Comparison of ENCODE assay signal across 20 mouse cellular contexts in the genomic region with DNA sequence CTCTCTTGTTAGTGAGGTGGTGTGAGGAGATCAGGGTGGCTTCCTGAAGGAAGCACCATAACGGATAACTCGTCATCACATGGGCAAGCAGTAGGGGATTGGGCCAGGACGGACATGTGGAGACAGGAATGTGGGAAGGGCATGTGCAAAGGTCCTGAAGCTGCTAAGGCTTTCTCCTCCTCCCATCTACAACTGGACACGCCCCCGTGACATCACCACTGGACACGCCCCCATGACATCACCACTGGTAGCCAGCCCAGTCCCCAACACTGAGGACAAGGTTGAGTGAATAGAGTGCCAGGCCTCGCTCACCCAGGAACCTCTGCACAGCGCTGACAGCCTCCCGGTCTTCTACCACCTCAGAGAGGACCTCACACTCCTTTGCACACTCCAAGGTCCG. TPM values are rescaled to one million over a fixed set of nuclear protein-coding genes. Genes with fewer than 3 reads are reported as not detected.
A peak's percentile ranks its signal among the peaks of the same experiment; 100 is the strongest.
DNase-seq lines count a peak whose midpoint lies in the region; ATAC-seq and TF ChIP-seq lines count a peak whose summit lies in the region.
"Had no signal": no experiment of that assay in that cellular context is flagged by ENCODE, and none has a peak within 500 bp of the region (broad histone marks: within the 10 kb centered on the region; RNA-seq: fewer than 3 reads in every experiment).

No protein-coding gene starts in this region.

- 0 out of 2 replicates have a peak, but pooled peaks have one; percentile 24 for ATAC-seq in heart, postnatal 0 days (ENCODE audit: insufficient read depth, low read depth)
- peak; percentile 22; the same call in 1 of the 2 replicates for ATAC-seq in stomach, embryonic 16.5 days (ENCODE audit: insufficient read depth, low FRiP score)
- ATAC-seq: forebrain, embryonic 15.5 days; inflammation-experienced regulatory T-cells, adult 6 months had no signal

- no peak for TF ChIP-seq EP300 in heart, postnatal 0 days (IDR thresholded peaks at IDR 0.05; ENCODE audit: low read depth)

- no peak overlapping the region for H3K27ac ChIP-seq in heart, postnatal 0 days (ENCODE audit: low read depth)
- H3K27ac ChIP-seq in stomach, embryonic 16.5 days (ENCODE audit: low read length) = no peak overlapping the region
- H3K27ac ChIP-seq in left cerebral cortex, adult 2 months = no peak overlapping the region
- H3K27ac ChIP-seq: embryonic facial prominence, embryonic 12.5 days; forebrain, embryonic 15.5 days; neural tube, embryonic 13.5 days had no signal

- no peaks in the 10 kb centered on the region for H3K9me3 ChIP-seq in heart, postnatal 0 days (replicated peaks; ENCODE audit: control insufficient read depth, low read length)
- H3K9me3 ChIP-seq in stomach, embryonic 16.5 days (replicated peaks; ENCODE audit: control insufficient read depth, low read length) = peaks cover under 1% of the 10 kb centered on the region; the same call in 1 of the 2 replicates
- H3K9me3 ChIP-seq: embryonic facial prominence, embryonic 12.5 days; forebrain, embryonic 15.5 days; neural tube, embryonic 13.5 days had no signal

- no peak for TF ChIP-seq CTCF in heart, postnatal 0 days (IDR thresholded peaks at IDR 0.05; ENCODE audit: low read depth)
- TF ChIP-seq CTCF in left cerebral cortex, adult 2 months (IDR thresholded peaks at IDR 0.05) = no peak

- no peak overlapping the region for H3K4me3 ChIP-seq in heart, postnatal 0 days (ENCODE audit: low read depth, low read length)
- no peak overlapping the region for H3K4me3 ChIP-seq in stomach, embryonic 16.5 days (replicated peaks; ENCODE audit: low read length)
- no peak overlapping the region for H3K4me3 ChIP-seq in left cerebral cortex, adult 2 months
- H3K4me3 ChIP-seq: embryonic facial prominence, embryonic 12.5 days; forebrain, embryonic 15.5 days; heart, embryonic 12.5 days; neural tube, embryonic 13.5 days had no signal

- intact Hi-C loops in heart, postnatal 14 days (cut with DNase I) = no loop called here
- intact Hi-C loops in left cerebral cortex, adult 2 months (cut with DNase I) = loop anchor here (5.0 kb wide), 2 partner anchors 327 to 717 kb away; no protein-coding TSS in a partner anchor

- H3K4me1 ChIP-seq in heart, postnatal 0 days (ENCODE audit: control insufficient read depth, insufficient read depth) = no peaks in the 10 kb centered on the region
- peaks cover 6% of the 10 kb centered on the region; the same call in 1 of the 2 replicates for H3K4me1 ChIP-seq in stomach, embryonic 16.5 days (ENCODE audit: control insufficient read depth, insufficient read depth, low read length)
- H3K4me1 ChIP-seq: embryonic facial prominence, embryonic 12.5 days; forebrain, embryonic 15.5 days had no signal

- H3K9ac ChIP-seq in heart, postnatal 0 days (replicated peaks; ENCODE audit: low read depth, low read length) = no peak overlapping the region
- no peak overlapping the region for H3K9ac ChIP-seq in stomach, embryonic 16.5 days (ENCODE audit: low read length)
- H3K9ac ChIP-seq: embryonic facial prominence, embryonic 12.5 days; forebrain, embryonic 15.5 days; heart, embryonic 12.5 days; neural tube, embryonic 13.5 days had no signal

- H3K27me3 ChIP-seq in heart, postnatal 0 days (ENCODE audit: control insufficient read depth, insufficient read depth, low read length) = 0 out of 2 replicates have a peak, but pooled peaks cover 3% of the 10 kb centered on the region
- H3K27me3 ChIP-seq in stomach, embryonic 16.5 days (ENCODE audit: control insufficient read depth, insufficient read depth, low read length) = no peaks in the 10 kb centered on the region
- H3K27me3 ChIP-seq: forebrain, embryonic 15.5 days had no signal

- H3K36me3 ChIP-seq in heart, postnatal 0 days (replicated peaks; ENCODE audit: control insufficient read depth, insufficient read depth, low read length) = no peaks in the 10 kb centered on the region
- H3K36me3 ChIP-seq in stomach, embryonic 16.5 days (ENCODE audit: control insufficient read depth, insufficient read depth, low read length) = no peaks in the 10 kb centered on the region
- H3K36me3 ChIP-seq: embryonic facial prominence, embryonic 12.5 days; forebrain, embryonic 15.5 days; heart, embryonic 12.5 days; neural tube, embryonic 13.5 days had no signal

- WGBS in heart, postnatal 0 days = 70% methylated on average over 10 of the region's 10 CpGs
- 76% methylated on average over 10 of the region's 10 CpGs for WGBS in stomach, embryonic 16.5 days

- no peak for DNase-seq in heart, postnatal 0 days (ENCODE audit: low spot score)
- no peak for DNase-seq in heart, postnatal 14 days
- peak; percentile 35 for DNase-seq in retina, postnatal 1 day
- DNase-seq in retina, embryonic 14.5 days (ENCODE audit: low spot score) = no peak
- DNase-seq in adrenal gland, postnatal 25 days = peak; percentile 47
- DNase-seq in left cerebral cortex, adult 2 months (ENCODE audit: extremely low spot score in 1 of 2, low spot score in 2 of 2) = no peak
- no peak for DNase-seq in natural killer cell, adult 2 months (ENCODE audit: low spot score in 2 of 2)
- DNase-seq: cerebellum, adult 9-10 months; lung, postnatal 14 days; midbrain, embryonic 14.5 days; right cerebral cortex, postnatal 25 days had no signal

- H3K4me2 ChIP-seq in heart, postnatal 0 days (ENCODE audit: low read depth, low read length) = no peak overlapping the region
- no peak overlapping the region for H3K4me2 ChIP-seq in stomach, embryonic 16.5 days (ENCODE audit: low read depth, low read length)
- H3K4me2 ChIP-seq: embryonic facial prominence, embryonic 12.5 days; forebrain, embryonic 15.5 days; heart, embryonic 12.5 days; neural tube, embryonic 13.5 days had no signal

RNA-seq across cellular contexts. Expression of a gene that starts 13.5 kb away (rescaled TPM):
- 17.0 and 30.3 TPM in 2 replicates for total RNA-seq in heart, postnatal 0 days (2014; rRNA removed; ENCODE audit: low replicate concordance)
- 20.7 TPM in 2 replicates for polyA plus RNA-seq in heart, postnatal 0 days (2015; fragmentation: Nextera tagmentation; extraction: Ambion mirVana)
- total RNA-seq in heart, postnatal 14 days (2021) = 10 to 100 TPM in 1 of 2 experiments, 1 to 10 TPM in 1; 8.7 to 10.9 TPM
- 65.0 and 99.0 TPM in 2 replicates for total RNA-seq in adrenal gland, postnatal 25 days (2021)
- 16.4 and 16.7 TPM in 2 replicates for polyA plus RNA-seq in stomach, embryonic 16.5 days (2015; fragmentation: Nextera tagmentation; extraction: Ambion mirVana)
- total RNA-seq in left cerebral cortex, adult 2 months (2021) = 1 to 10 TPM; 5.3 to 7.4 TPM
- polyA plus RNA-seq: inflammation-experienced regulatory T-cells, adult 6 months had no signal

RNA-seq across cellular contexts. Expression of a gene that starts 17.2 kb away (rescaled TPM):
- not detected in 2 replicates for total RNA-seq in heart, postnatal 0 days (2014; rRNA removed; ENCODE audit: low replicate concordance)
- not detected in 2 replicates for polyA plus RNA-seq in heart, postnatal 0 days (2015; fragmentation: Nextera tagmentation; extraction: Ambion mirVana)
- total RNA-seq in heart, postnatal 14 days (2021) = not detected
- total RNA-seq in adrenal gland, postnatal 25 days (2021) = 2.9 TPM in 1 of 2 replicates, not detected in the other
- 0.18 and 0.70 TPM in 2 replicates for polyA plus RNA-seq in stomach, embryonic 16.5 days (2015; fragmentation: Nextera tagmentation; extraction: Ambion mirVana)
- total RNA-seq in left cerebral cortex, adult 2 months (2021) = under 1 TPM in 1 of 2 experiments, not detected in 1; 0.61 TPM
- polyA plus RNA-seq: embryonic facial prominence, embryonic 12.5 days; forebrain, embryonic 15.5 days; heart, embryonic 12.5 days; inflammation-experienced regulatory T-cells, adult 6 months; large intestine, adult 2 months; neural tube, embryonic 13.5 days had no signal

RNA-seq across cellular contexts. Expression of a gene that starts 27.6 kb away (rescaled TPM):
- total RNA-seq in heart, postnatal 0 days (2014; rRNA removed; ENCODE audit: low replicate concordance) = not detected in 2 replicates
- not detected in 2 replicates for polyA plus RNA-seq in heart, postnatal 0 days (2015; fragmentation: Nextera tagmentation; extraction: Ambion mirVana)
- not detected for total RNA-seq in heart, postnatal 14 days (2021)
- total RNA-seq in adrenal gland, postnatal 25 days (2021) = not detected in 2 replicates
- polyA plus RNA-seq in stomach, embryonic 16.5 days (2015; fragmentation: Nextera tagmentation; extraction: Ambion mirVana) = 0.06 and 0.07 TPM in 2 replicates
- not detected for total RNA-seq in left cerebral cortex, adult 2 months (2021)
- total RNA-seq: gastrocnemius, adult 8-10 months; liver, adult 2 months had no signal
- polyA plus RNA-seq: inflammation-experienced regulatory T-cells, adult 6 months; liver, adult 2 months had no signal

RNA-seq across cellular contexts. Expression of a gene that starts 44.3 kb away (rescaled TPM):
- total RNA-seq in heart, postnatal 0 days (2014; rRNA removed; ENCODE audit: low replicate concordance) = 38.1 and 38.3 TPM in 2 replicates
- polyA plus RNA-seq in heart, postnatal 0 days (2015; fragmentation: Nextera tagmentation; extraction: Ambion mirVana) = 43.9 and 47.2 TPM in 2 replicates
- 10 to 100 TPM; 37.5 to 42.2 TPM for total RNA-seq in heart, postnatal 14 days (2021)
- total RNA-seq in adrenal gland, postnatal 25 days (2021) = 76.4 and 93.3 TPM in 2 replicates
- polyA plus RNA-seq in stomach, embryonic 16.5 days (2015; fragmentation: Nextera tagmentation; extraction: Ambion mirVana) = 37.1 and 40.3 TPM in 2 replicates
- 10 to 100 TPM; 60.6 to 61.7 TPM for total RNA-seq in left cerebral cortex, adult 2 months (2021)

RNA-seq across cellular contexts. Expression of a gene that starts 51.8 kb away (rescaled TPM):
- total RNA-seq in heart, postnatal 0 days (2014; rRNA removed; ENCODE audit: low replicate concordance) = 4.2 and 16.0 TPM in 2 replicates
- 3.4 and 3.6 TPM in 2 replicates for polyA plus RNA-seq in heart, postnatal 0 days (2015; fragmentation: Nextera tagmentation; extraction: Ambion mirVana)
- total RNA-seq in heart, postnatal 14 days (2021) = 10 to 100 TPM in 1 of 2 experiments, 1 to 10 TPM in 1; 8.7 to 16.4 TPM
- total RNA-seq in adrenal gland, postnatal 25 days (2021) = 34.5 and 55.3 TPM in 2 replicates
- 8.6 and 9.2 TPM in 2 replicates for polyA plus RNA-seq in stomach, embryonic 16.5 days (2015; fragmentation: Nextera tagmentation; extraction: Ambion mirVana)
- 1 to 10 TPM; 4.5 to 7.5 TPM for total RNA-seq in left cerebral cortex, adult 2 months (2021)

Comparison
In these comparisons a context has a peak if more than half of its experiments do, and no peak if none do; other contexts are left out.
1. DNase-seq: peak in retina, postnatal 1 day (single experiment) and adrenal gland, postnatal 25 days (single experiment); none in heart, postnatal 0 days (single experiment), heart, postnatal 14 days (0 of 2), retina, embryonic 14.5 days (single experiment), left cerebral cortex, adult 2 months (0 of 2) and natural killer cell, adult 2 months (0 of 2).